Mouse (Mus musculus) thymus, adult 2 months (tissue): ENCODE measurements around the gene Tnn.

Experiments
- CTCF ChIP-seq: fragments of 200-500 bp; IDR thresholded peaks from 2 replicates; pipeline ENCODE4 v1.5.1; 2012; ENCODE audit warnings: mild to moderate bottlenecking, control low read depth, low read length, moderate library complexity, borderline replicate concordance; ENCODE audit not compliant: control insufficient read depth, poor library complexity, insufficient read depth; ENCODE audit errors: extremely low read depth
- POLR2A ChIP-seq: fragments of 200-500 bp; IDR thresholded peaks from 2 replicates; pipeline ENCODE4 v1.6.1; 2012; ENCODE audit warnings: mild to moderate bottlenecking, low read length, control low read depth, moderate library complexity; ENCODE audit not compliant: control insufficient read depth, poor library complexity, insufficient read depth; ENCODE audit errors: extremely low read depth

DNA sequence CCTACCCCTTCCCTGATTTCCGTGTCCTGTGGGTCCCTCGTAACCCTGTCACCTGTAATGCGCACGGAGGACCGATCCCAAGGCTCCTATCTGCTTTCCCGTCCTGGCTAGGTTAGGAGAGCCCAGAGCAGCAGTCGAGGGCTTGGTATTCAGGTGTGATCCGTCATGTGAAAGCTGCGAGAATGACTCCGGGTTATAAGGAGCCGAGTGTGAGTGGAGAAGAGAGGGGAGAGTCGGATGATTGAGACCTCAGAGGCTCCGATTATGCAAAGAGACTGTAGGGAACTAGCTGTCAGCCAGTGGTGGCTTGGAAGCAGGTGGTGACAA is 41.9 kb upstream of the Tnn start:
- no peak for TF ChIP-seq CTCF
- no peak for TF ChIP-seq POLR2A
